Mouse (Mus musculus): ENCODE measurements around the gene Fam98b. TPM values are rescaled to one million over a fixed set of nuclear protein-coding genes. Genes with fewer than 3 reads are reported as not detected.

Fam98b gene
- polyA plus RNA-seq, 1 experiment: 7.6 TPM

- no peaks in the 10 kb centered on the region for H3K36me3 ChIP-seq (ENCODE audit: control insufficient read depth, insufficient read depth, low read length)
- H3K27me3 ChIP-seq (replicated peaks; ENCODE audit: control insufficient read depth, insufficient read depth, low read length): no peaks in the 10 kb centered on the region
- H3K27ac ChIP-seq (ENCODE audit: insufficient read depth, low read depth, low read length): no peak overlapping the region
- WGBS: under 1% methylated on average over 24 of the region's 24 CpGs
- DNase-seq: no peak
- no peak for TF ChIP-seq POLR2A (IDR thresholded peaks at IDR 0.05; ENCODE audit: low read depth, low read length)
- TF ChIP-seq CTCF (conservative IDR thresholded peaks at IDR 0.05; ENCODE audit: insufficient read depth, insufficient read length, low read depth, low read length): no peak
- H3K4me3 ChIP-seq (ENCODE audit: insufficient read depth, low read depth, low read length): peak overlapping the region; percentile 94
- H3K4me1 ChIP-seq (ENCODE audit: control insufficient read depth, insufficient read depth, low read length): no peaks in the 10 kb centered on the region
These were observed 517 bp downstream of the Fam98b start for GRCm38 (mm10) chr2:117250001-117250510.

GRCm38 (mm10) chr2:117255415-117255814 is 5.9 kb downstream of the Fam98b start:
- H3K36me3 ChIP-seq (ENCODE audit: control insufficient read depth, insufficient read depth, low read length): no peaks in the 10 kb centered on the region
- no peak overlapping the region for H3K27ac ChIP-seq (ENCODE audit: insufficient read depth, low read depth, low read length)
- no peak overlapping the region for H3K4me3 ChIP-seq (ENCODE audit: insufficient read depth, low read depth, low read length)
- no peak for TF ChIP-seq POLR2A (IDR thresholded peaks at IDR 0.05; ENCODE audit: low read depth, low read length)
- WGBS: 63% methylated on average over 2 of the region's 2 CpGs
- no peaks in the 10 kb centered on the region for H3K27me3 ChIP-seq (replicated peaks; ENCODE audit: control insufficient read depth, insufficient read depth, low read length)
- DNase-seq: no peak
- no peaks in the 10 kb centered on the region for H3K4me1 ChIP-seq (ENCODE audit: control insufficient read depth, insufficient read depth, low read length)

GRCm38 (mm10) chr2:117257617-117258016 is 8.1 kb downstream of the Fam98b start:
- TF ChIP-seq POLR2A (IDR thresholded peaks at IDR 0.05; ENCODE audit: low read depth, low read length) (no peak), CTCF (conservative IDR thresholded peaks at IDR 0.05; ENCODE audit: insufficient read depth, insufficient read length, low read depth, low read length) (no peak)
- 98% methylated on average over 1 of the region's 1 CpGs for WGBS
- Histone ChIP-seq H3K27ac (ENCODE audit: insufficient read depth, low read depth, low read length) (no peak overlapping the region), H3K36me3 (ENCODE audit: control insufficient read depth, insufficient read depth, low read length) (no peaks in the 10 kb centered on the region), H3K4me3 (ENCODE audit: insufficient read depth, low read depth, low read length) (no peak overlapping the region), H3K27me3 (replicated peaks; ENCODE audit: control insufficient read depth, insufficient read depth, low read length) (no peaks in the 10 kb centered on the region), H3K4me1 (ENCODE audit: control insufficient read depth, insufficient read depth, low read length) (no peaks in the 10 kb centered on the region)
- no peak for DNase-seq

- no peaks in the 10 kb centered on the region for H3K4me1 ChIP-seq (ENCODE audit: control insufficient read depth, insufficient read depth, low read length)
- no peak overlapping the region for H3K27ac ChIP-seq (ENCODE audit: insufficient read depth, low read depth, low read length)
- WGBS: 81% methylated on average over 5 of the region's 5 CpGs
- no peak for TF ChIP-seq CTCF (conservative IDR thresholded peaks at IDR 0.05; ENCODE audit: insufficient read depth, insufficient read length, low read depth, low read length)
- TF ChIP-seq POLR2A (IDR thresholded peaks at IDR 0.05; ENCODE audit: low read depth, low read length): no peak
- no peaks in the 10 kb centered on the region for H3K27me3 ChIP-seq (replicated peaks; ENCODE audit: control insufficient read depth, insufficient read depth, low read length)
- DNase-seq: no peak
- H3K4me3 ChIP-seq (ENCODE audit: insufficient read depth, low read depth, low read length): no peak overlapping the region
- H3K36me3 ChIP-seq (ENCODE audit: control insufficient read depth, insufficient read depth, low read length): no peaks in the 10 kb centered on the region; the same call in none of the 2 replicates
These were observed 12.6 kb downstream of the Fam98b start for GRCm38 (mm10) chr2:117262184-117262583.

- TF ChIP-seq CTCF (conservative IDR thresholded peaks at IDR 0.05; ENCODE audit: insufficient read depth, insufficient read length, low read depth, low read length): peak; percentile 92
- no peak for TF ChIP-seq POLR2A (IDR thresholded peaks at IDR 0.05; ENCODE audit: low read depth, low read length)
- WGBS: 65% methylated on average over 11 of the region's 11 CpGs
- no peak overlapping the region for H3K4me3 ChIP-seq (ENCODE audit: insufficient read depth, low read depth, low read length)
- H3K27ac ChIP-seq (ENCODE audit: insufficient read depth, low read depth, low read length): no peak overlapping the region
- peak; percentile 61 for DNase-seq
- H3K4me1 ChIP-seq (ENCODE audit: control insufficient read depth, insufficient read depth, low read length): no peaks in the 10 kb centered on the region
- H3K27me3 ChIP-seq (replicated peaks; ENCODE audit: control insufficient read depth, insufficient read depth, low read length): no peaks in the 10 kb centered on the region
- H3K36me3 ChIP-seq (ENCODE audit: control insufficient read depth, insufficient read depth, low read length): no peaks in the 10 kb centered on the region; the same call in none of the 2 replicates
These were observed 14.4 kb downstream of the Fam98b start for GRCm38 (mm10) chr2:117263786-117264408.

GRCm38 (mm10) chr2:117288291-117288690 is 38.8 kb downstream of the Fam98b start:
- H3K4me1 ChIP-seq (ENCODE audit: control insufficient read depth, insufficient read depth, low read length): no peaks in the 10 kb centered on the region
- DNase-seq: no peak
- H3K27me3 ChIP-seq (replicated peaks; ENCODE audit: control insufficient read depth, insufficient read depth, low read length): no peaks in the 10 kb centered on the region
- H3K27ac ChIP-seq (ENCODE audit: insufficient read depth, low read depth, low read length): no peak overlapping the region
- 93% methylated on average over 7 of the region's 7 CpGs for WGBS
- H3K4me3 ChIP-seq (ENCODE audit: insufficient read depth, low read depth, low read length): no peak overlapping the region
- TF ChIP-seq CTCF (conservative IDR thresholded peaks at IDR 0.05; ENCODE audit: insufficient read depth, insufficient read length, low read depth, low read length): no peak
- TF ChIP-seq POLR2A (IDR thresholded peaks at IDR 0.05; ENCODE audit: low read depth, low read length): no peak
- H3K36me3 ChIP-seq (ENCODE audit: control insufficient read depth, insufficient read depth, low read length): no peaks in the 10 kb centered on the region

GRCm38 (mm10) chr2:117299596-117300448 is 50.3 kb downstream of the Fam98b start:
- Histone ChIP-seq H3K36me3 (ENCODE audit: control insufficient read depth, insufficient read depth, low read length) (no peaks in the 10 kb centered on the region), H3K4me3 (ENCODE audit: insufficient read depth, low read depth, low read length) (no peak overlapping the region), H3K4me1 (ENCODE audit: control insufficient read depth, insufficient read depth, low read length) (no peaks in the 10 kb centered on the region), H3K27me3 (replicated peaks; ENCODE audit: control insufficient read depth, insufficient read depth, low read length) (no peaks in the 10 kb centered on the region), H3K27ac (ENCODE audit: insufficient read depth, low read depth, low read length) (no peak overlapping the region)
- 79% methylated on average over 16 of the region's 16 CpGs for WGBS
- TF ChIP-seq CTCF (conservative IDR thresholded peaks at IDR 0.05; ENCODE audit: insufficient read depth, insufficient read length, low read depth, low read length): no peak
- no peak for DNase-seq

All from kidney, adult 2 months (tissue).